Mouse (Mus musculus) urinary bladder, postnatal 14 days (tissue): Measurements from ENCODE around the gene Mfsd13b.

Experiments used
- DNase-seq: peaks from one replicate; pipeline ENCODE4 v3.0.0; 2021; ENCODE audit warnings: low spot score

The Mfsd13b gene

GRCm38 (mm10) chr7:121043510-121043909 is 61.2 kb downstream of the Mfsd13b start:
- no peak for DNase-seq

DNA sequence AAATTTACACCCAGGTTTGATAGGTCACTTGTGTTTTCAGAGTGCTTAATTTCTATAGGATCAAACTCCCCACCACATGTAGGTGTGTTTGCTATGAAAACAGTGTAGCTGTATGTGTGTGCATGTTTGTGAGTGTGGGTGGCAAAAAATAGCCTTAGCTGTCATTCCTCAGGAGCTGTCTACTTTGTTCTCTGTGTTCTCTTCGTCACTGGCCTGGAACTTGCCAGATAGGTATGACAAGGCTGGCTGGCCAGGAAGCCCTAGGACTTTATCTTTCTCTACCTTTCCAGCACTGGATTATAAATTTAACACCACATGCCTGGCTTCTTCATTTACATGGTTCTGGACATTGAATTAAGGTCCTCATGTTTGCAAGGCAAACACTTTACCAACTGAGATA is 61.9 kb downstream of the Mfsd13b start:
- no peak for DNase-seq

- no peak for DNase-seq
These were observed 63.6 kb downstream of the Mfsd13b start for GRCm38 (mm10) chr7:121045671-121046453.

DNA sequence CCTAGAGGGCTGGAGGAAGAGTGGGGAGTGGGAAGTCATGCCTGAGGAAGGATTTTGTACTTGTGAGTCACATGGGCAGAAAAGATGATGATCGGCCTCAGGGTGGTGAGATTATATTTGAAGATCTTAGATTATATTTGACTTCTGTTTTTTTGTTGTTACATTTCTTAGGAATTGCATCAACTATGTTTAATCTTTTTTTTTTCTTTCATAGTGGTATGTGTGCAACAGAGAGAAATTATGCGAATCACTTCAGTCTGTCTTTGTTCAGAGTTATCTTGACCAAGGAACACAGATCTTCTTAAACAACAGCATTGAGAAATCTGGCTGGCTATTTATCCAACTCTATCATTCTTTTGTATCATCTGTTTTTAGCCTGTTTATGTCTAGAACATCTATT is 65.3 kb downstream of the Mfsd13b start:
- DNase-seq, result no peak

GRCm38 (mm10) chr7:121053071-121053470 is 70.8 kb downstream of the Mfsd13b start:
- no peak for DNase-seq

GRCm38 (mm10) chr7:121059477-121060218 is 77.3 kb downstream of the Mfsd13b start:
- DNase-seq, result no peak

DNA sequence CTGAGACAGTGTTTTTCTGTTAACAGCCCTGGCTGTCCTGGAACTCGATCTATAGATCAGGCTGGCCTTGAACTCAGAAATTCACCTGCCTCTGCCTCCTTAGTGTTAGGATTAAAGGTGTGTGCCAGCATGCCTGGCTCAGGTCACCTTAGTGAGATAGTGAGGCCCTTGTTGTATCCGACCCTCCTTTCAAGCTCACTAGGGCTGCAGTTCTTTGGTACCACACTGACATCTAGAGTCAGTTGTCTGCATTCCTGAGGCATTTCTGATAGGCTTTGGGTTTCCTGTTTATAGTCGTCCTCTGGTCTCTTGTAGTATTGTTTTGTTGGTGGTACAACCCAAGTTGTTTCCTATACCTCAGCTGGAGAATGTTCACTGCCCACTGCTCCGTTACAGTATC is 82.0 kb downstream of the Mfsd13b start:
- DNase-seq, result no peak
